Mouse (Mus musculus) cerebellum, adult 9-11 months (tissue): ENCODE results near the gene Scn1b.
A peak's percentile ranks its signal among the peaks of the same experiment; 100 is the strongest.

Experiments used
- DNase-seq: peaks from one replicate; pipeline ENCODE4 v3.0.0; 2022

Gene Scn1b

GRCm38 (mm10) chr7:31126851-31127724 lies at the start of gene Scn1b:
Gene Scn1b (minus strand): TSS chr7:31127003.
- DNase-seq = peak; percentile 88

- no peak for DNase-seq
Measured at GRCm38 (mm10) chr7:31175096-31175495, 48.3 kb upstream of the Scn1b start.

- no peak for DNase-seq
Measured at GRCm38 (mm10) chr7:31174466-31174865, 47.7 kb upstream of the Scn1b start.

GRCm38 (mm10) chr7:31172238-31172637 lies 45.4 kb upstream of the Scn1b start:
- peak; percentile 32 for DNase-seq

GRCm38 (mm10) chr7:31170520-31170919 lies 43.7 kb upstream of the Scn1b start:
- DNase-seq = no peak

- DNase-seq = no peak
Measured at GRCm38 (mm10) chr7:31168412-31168811, 41.6 kb upstream of the Scn1b start.

- no peak for DNase-seq
Measured at GRCm38 (mm10) chr7:31164748-31165147, 37.9 kb upstream of the Scn1b start.

GRCm38 (mm10) chr7:31163666-31164577 lies 37.1 kb upstream of the Scn1b start:
- DNase-seq = no peak

- no peak for DNase-seq
Measured at GRCm38 (mm10) chr7:31162324-31162723, 35.5 kb upstream of the Scn1b start.

- DNase-seq = no peak
Measured at GRCm38 (mm10) chr7:31161831-31162230, 35.0 kb upstream of the Scn1b start.

- DNase-seq = no peak
Measured at GRCm38 (mm10) chr7:31161246-31161645, 34.4 kb upstream of the Scn1b start.

GRCm38 (mm10) chr7:31160763-31161162 lies 34.0 kb upstream of the Scn1b start:
- no peak for DNase-seq

GRCm38 (mm10) chr7:31156034-31156928 lies 29.5 kb upstream of the Scn1b start:
- no peak for DNase-seq

- DNase-seq = no peak
Measured at GRCm38 (mm10) chr7:31155296-31156033, 28.7 kb upstream of the Scn1b start, which contains the start of gene Gramd1a. Gene Gramd1a (minus strand): TSS chr7:31155896.

- no peak for DNase-seq
Measured at GRCm38 (mm10) chr7:31153536-31154320, 26.9 kb upstream of the Scn1b start.

GRCm38 (mm10) chr7:31151301-31152241 lies 24.8 kb upstream of the Scn1b start:
- DNase-seq = peak; percentile 79

GRCm38 (mm10) chr7:31150566-31151300 lies 23.9 kb upstream of the Scn1b start:
- DNase-seq = peak; percentile 92

GRCm38 (mm10) chr7:31149751-31150565 lies 23.2 kb upstream of the Scn1b start:
- DNase-seq = peak; percentile 45
